Mouse (Mus musculus) small intestine, adult 2 months (tissue): ENCODE data around the gene Arid3a.

ENCODE experiments used
- CTCF ChIP-seq: fragments of 200-500 bp; IDR thresholded peaks from 2 replicates; pipeline ENCODE4 v1.5.1; 2012; ENCODE audit warnings: low read depth, mild to moderate bottlenecking, control low read depth, inconsistent platforms, low read length, moderate library complexity, mixed read lengths; ENCODE audit not compliant: insufficient replicate concordance, insufficient read length; ENCODE audit errors: extremely low read depth
- POLR2A ChIP-seq: fragments of 200-500 bp; IDR thresholded peaks from 2 replicates; pipeline ENCODE4 v1.6.1; 2012; ENCODE audit warnings: low read depth, mild to moderate bottlenecking, control low read depth, inconsistent platforms, low read length, moderate library complexity

DNA sequence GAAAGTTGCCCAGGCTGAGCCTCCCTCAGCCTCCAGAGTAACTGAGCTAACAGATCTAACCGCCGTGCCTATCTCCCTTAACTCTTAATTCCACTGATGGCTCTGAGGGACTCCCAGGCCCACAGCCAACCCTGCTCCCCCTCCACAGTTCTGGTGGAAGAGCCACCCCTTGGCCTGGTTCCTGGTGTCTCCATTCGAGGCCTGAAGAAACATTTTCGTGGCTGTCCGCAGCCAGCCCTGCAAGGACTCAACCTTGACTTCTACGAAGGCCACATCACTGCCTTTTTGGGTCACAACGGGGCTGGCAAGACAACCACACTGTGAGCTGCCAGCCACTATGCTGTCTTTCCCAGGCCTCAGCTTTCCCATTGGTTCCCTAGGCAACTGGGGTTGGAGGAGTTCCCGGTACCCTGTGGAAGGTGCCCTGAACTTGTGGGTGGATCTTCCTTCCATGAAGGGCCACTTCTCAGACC is 77.4 kb downstream of the Arid3a start:
- TF ChIP-seq POLR2A = no peak
- TF ChIP-seq CTCF = no peak
